Mouse (Mus musculus): ENCODE results near the gene Ccdc90b.

Gene Ccdc90b

DNA sequence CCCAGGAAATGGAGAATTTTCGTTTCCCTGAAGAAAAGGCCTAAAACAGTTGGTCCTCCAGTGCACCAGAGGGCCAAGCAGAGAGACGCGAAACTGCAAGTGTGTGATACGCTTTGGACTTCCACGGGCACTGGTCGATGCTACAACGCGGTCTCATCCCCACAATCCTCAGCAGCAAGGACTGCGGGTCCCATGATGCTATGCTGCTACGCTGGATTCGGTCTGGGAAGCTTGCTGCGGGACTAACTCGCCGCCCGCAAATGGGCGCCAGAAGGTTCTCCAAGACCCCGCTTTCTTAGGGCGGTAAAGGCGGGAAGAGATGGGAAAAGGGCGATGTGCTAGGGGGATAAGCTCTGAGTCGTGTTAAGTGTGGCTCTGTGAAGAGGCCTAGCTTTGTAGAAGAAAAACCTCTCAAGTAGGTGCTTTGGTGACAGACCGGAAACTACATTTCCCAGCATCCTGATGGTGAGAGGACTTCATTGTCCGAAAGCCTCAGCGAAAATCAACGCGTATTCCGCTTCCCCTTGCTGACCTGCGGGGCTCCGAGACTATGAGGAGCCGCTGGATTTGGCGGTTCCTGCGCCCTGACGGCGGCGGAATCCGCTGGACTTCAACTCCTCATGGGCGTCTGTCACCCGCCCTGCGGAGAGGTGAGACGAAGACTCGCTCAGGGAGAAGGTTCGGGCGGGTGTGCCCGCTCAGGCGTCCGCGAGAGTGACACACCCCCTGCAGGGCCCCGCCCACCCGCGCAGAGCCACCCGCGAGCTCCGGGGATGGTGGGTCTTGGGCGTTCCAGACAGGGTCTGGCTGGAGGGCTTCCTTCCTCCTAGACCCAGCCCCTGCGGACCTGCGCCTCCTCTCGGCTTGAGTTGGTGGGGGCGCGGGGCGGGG lies at the start of gene Ccdc90b:
TSS of gene Ccdc90b (plus strand) at position 164 of the 891 bp plus-strand sequence.
- CTCF ChIA-PET, result no interaction called here

GRCm38 (mm10) chr7:92520397-92520796 lies 40.6 kb upstream of the Ccdc90b start:
- CTCF ChIA-PET, result no interaction called here

GRCm38 (mm10) chr7:92520820-92521219 lies 40.1 kb upstream of the Ccdc90b start:
- CTCF ChIA-PET, result no interaction called here

GRCm38 (mm10) chr7:92529245-92529644 lies 31.7 kb upstream of the Ccdc90b start:
- CTCF ChIA-PET, result no interaction called here

DNA sequence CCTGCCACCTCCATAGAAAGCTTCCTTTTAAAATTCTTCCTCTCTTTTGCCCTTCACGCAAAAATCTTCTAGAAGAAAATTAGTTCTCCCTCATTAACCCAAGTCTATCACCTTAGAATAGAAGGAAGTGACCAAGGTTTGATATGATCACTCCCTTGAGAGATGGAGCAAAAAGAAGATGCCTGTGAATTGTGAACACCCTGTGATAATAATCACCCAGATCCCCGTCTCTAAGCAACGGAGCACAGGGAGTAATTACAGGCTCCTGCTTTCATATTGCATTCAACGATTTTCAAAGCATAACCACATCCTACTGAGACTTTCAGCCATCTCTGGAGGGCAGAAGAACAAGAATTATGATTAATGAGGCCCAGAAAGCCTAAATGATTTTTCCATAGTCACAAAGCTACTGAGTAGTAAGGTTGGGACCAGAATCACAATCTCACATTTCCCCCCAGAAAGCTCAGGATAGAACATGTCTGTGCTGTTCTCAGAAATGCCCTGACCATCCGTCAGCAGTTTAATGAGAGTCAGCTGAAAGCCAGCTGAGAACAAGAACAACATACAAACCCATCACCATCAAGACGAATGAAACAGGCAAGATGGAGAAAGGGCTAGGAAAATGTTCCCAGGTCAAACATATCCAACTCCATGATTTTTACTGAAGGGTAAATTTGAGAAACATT lies 28.5 kb upstream of the Ccdc90b start:
- CTCF ChIA-PET, result no interaction called here

GRCm38 (mm10) chr7:92546763-92547162 lies 14.2 kb upstream of the Ccdc90b start:
- CTCF ChIA-PET, result no interaction called here

- CTCF ChIA-PET, result interaction anchor here (0.5 to 0.8 kb wide), 3 partner anchors 64 to 152 kb away, joined by 3 to 19 read pairs (median 3); no protein-coding TSS in a partner anchor
These were observed 10.5 kb upstream of the Ccdc90b start for GRCm38 (mm10) chr7:92550248-92550989.

DNA sequence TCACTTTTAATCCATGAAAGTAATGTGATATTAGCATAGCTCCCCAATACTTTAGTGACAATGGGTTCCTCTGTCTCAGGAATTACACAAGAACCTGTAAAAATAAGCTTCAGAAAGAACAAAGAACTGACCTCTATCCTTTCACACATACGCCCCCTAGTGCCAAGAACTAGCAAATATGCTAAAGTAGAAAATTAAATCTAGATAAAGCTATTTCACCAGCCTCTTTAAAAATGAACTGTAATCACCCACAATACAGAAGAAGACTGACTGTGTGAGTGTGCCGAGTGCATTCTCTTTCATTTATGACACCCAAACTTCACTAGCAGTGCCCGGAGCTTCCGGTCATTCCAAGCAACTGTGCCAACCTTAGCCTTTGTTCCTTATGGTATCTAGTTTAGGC lies 10.0 kb upstream of the Ccdc90b start:
- CTCF ChIA-PET, result interaction anchor here (0.6 to 0.8 kb wide), 2 partner anchors 65 to 153 kb away, joined by 3 to 19 read pairs; no protein-coding TSS in a partner anchor

GRCm38 (mm10) chr7:92558744-92559143 lies 2.2 kb upstream of the Ccdc90b start:
- CTCF ChIA-PET, result no interaction called here

DNA sequence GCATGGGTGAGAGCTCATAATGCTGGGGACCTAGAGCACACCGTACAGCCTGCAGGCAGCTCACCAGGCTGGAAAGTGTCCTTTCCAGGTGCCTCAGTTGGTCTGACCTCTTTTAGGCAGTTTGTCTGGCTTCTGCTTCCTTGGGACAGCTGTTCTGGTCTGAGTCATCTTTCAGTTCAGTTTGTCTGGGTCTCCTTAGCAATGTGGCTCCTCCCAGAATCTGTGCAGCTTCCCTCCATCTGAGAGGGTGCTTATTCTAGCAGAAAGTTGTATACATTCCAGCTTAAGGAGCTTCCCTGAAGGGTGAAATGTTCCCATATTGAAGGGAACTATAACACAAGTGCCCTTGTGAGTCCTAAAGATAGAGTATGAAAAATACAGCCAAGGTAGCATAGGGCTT lies 5.8 kb downstream of the Ccdc90b start:
- CTCF ChIA-PET, result no interaction called here

DNA sequence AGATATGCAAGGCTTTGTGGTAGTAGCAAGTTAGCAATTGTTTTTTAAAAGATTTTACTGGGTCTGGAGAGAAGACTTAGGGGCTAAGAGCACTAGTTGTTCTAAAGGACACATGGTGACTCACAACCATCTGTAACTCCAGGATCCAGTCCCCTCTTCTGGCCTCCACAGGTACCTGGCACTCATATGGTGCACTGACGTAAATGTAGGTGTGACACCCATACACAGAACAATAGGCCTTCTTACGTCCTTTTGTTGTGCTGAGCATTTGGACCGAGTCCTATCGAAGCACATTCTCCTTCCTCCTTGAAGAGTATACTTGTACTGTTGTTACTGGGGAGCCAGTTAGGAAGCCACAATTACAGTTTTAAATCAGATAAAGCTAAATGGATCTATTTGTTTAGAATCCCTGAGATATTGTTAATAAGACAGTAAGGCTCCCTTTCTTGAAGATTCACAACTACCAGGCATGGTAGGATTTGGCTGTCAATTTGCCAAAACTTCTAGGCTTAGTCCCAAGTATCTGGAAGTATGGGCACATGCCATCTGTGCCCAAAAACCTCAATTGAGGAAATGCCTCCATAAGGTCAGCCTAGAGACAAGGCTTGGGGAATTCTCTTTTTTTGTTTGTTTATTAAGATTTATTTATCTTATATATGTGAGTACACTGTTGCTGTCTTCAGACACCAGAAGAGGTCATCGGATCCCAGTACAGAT lies 19.7 kb downstream of the Ccdc90b start:
- CTCF ChIA-PET, result no interaction called here

GRCm38 (mm10) chr7:92583567-92583966 lies 22.6 kb downstream of the Ccdc90b start:
- CTCF ChIA-PET, result no interaction called here

- CTCF ChIA-PET, result no interaction called here
These were observed 29.0 kb downstream of the Ccdc90b start for GRCm38 (mm10) chr7:92589986-92590385.

- CTCF ChIA-PET, result no interaction called here
These were observed 29.9 kb downstream of the Ccdc90b start for GRCm38 (mm10) chr7:92590842-92591241.

GRCm38 (mm10) chr7:92604961-92605360 lies 44.0 kb downstream of the Ccdc90b start:
- CTCF ChIA-PET, result no interaction called here

- CTCF ChIA-PET, result no interaction called here
These were observed 49.9 kb downstream of the Ccdc90b start for GRCm38 (mm10) chr7:92610830-92611229.

DNA sequence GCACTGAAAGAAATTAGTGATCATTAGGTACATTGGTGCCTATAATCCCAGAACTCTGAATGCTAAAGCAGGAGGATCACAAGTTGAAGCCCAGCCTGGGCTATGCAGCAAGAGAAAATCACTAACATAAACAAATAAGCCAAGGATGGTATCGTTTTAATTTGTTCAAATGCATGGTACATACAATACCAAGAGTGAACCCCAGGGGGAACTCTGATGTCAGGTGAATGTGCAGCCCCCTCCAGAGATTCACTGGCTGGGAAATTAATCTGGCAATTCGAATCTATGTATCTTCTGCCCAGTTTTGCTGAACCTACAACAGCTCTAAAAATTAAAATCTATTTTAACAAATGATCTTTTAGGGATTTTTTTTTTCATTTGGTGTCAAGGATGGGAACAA lies 63.5 kb downstream of the Ccdc90b start:
- CTCF ChIA-PET, result no interaction called here

- CTCF ChIA-PET, result interaction anchor here (0.8 kb wide), 1 partner anchor 241 kb away, joined by 20 read pairs; no protein-coding TSS in a partner anchor
These were observed 69.2 kb downstream of the Ccdc90b start for GRCm38 (mm10) chr7:92630167-92630566.

Data from spleen, embryonic (tissue).